In the genomic region with DNA sequence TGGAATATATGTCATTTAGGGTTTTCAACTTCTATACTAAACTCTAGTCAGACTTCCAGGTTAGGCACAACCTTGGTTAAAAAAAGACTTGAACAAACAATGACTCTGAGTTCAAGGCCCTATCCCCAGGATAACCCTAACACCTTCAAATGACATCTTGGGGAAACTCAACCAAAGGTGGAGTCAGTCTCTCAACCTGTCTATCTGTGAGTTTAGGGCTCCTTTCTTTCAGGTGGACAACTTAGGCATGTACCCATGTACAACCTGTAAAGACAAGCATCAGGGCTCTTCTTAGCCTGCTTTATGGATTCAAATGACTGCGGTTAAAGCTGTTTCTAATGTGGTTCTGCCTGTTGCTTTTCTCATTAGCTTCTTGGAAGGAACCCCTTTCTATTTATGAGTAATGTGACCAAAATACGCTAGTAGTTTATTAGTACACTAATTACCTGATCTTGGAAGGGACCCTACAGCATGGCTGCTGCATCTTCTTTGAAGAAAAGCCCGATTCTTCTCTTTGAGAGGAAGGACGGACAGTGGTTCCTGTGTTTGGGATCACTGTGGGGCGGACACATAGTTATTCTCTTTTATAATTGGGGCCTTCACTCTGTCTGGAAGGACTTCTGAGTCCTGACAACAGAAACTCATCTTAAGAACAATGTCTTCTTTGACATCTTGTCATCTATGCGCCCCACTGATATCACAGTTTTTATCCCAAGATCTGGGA, we compare ENCODE assay signal across 11 mouse cellular contexts. TPM values are rescaled to one million over a fixed set of nuclear protein-coding genes. Genes with fewer than 3 reads are reported as not detected.
DNase-seq lines count a peak whose midpoint lies in the region; ATAC-seq lines count a peak whose summit lies in the region.
"Had no signal": no experiment of that assay in that cellular context is flagged by ENCODE, and none has a peak within 500 bp of the region (broad histone marks: within the 10 kb centered on the region; RNA-seq: fewer than 3 reads in every experiment).

No protein-coding gene starts in this region.

- no peaks in the 10 kb centered on the region for H3K27me3 ChIP-seq in forebrain, embryonic 11.5 days (ENCODE audit: control insufficient read depth, insufficient read depth, low read length)
- no peaks in the 10 kb centered on the region for H3K27me3 ChIP-seq in forebrain, embryonic 16.5 days (replicated peaks; ENCODE audit: control insufficient read depth, insufficient read depth, low read length)
- no peaks in the 10 kb centered on the region for H3K27me3 ChIP-seq in liver, embryonic 11.5 days (replicated peaks; ENCODE audit: control insufficient read depth, insufficient read depth, low read length)
- no peaks in the 10 kb centered on the region for H3K27me3 ChIP-seq in forebrain, embryonic 14.5 days (replicated peaks; ENCODE audit: control insufficient read depth, insufficient read depth, low read length)
- H3K27me3 ChIP-seq in midbrain, embryonic 12.5 days = no peaks in the 10 kb centered on the region

- H3K4me1 ChIP-seq in forebrain, embryonic 11.5 days (replicated peaks; ENCODE audit: control insufficient read depth, insufficient read depth, low read length) = peaks cover under 1% of the 10 kb centered on the region; the same call in 1 of the 2 replicates
- peaks cover 20% of the 10 kb centered on the region for H3K4me1 ChIP-seq in forebrain, embryonic 16.5 days (replicated peaks; ENCODE audit: control insufficient read depth, insufficient read depth, low read length)
- peaks cover 8% of the 10 kb centered on the region for H3K4me1 ChIP-seq in liver, embryonic 11.5 days (replicated peaks; ENCODE audit: control insufficient read depth, insufficient read depth, low read length)
- peaks cover 21% of the 10 kb centered on the region; the same call in 1 of the 2 replicates for H3K4me1 ChIP-seq in forebrain, embryonic 14.5 days (ENCODE audit: control insufficient read depth, insufficient read depth, low read length)
- peaks cover 21% of the 10 kb centered on the region for H3K4me1 ChIP-seq in midbrain, embryonic 12.5 days

- no peak overlapping the region for H3K9ac ChIP-seq in forebrain, embryonic 11.5 days (ENCODE audit: low read length)
- H3K9ac ChIP-seq in forebrain, embryonic 16.5 days (replicated peaks; ENCODE audit: low read depth, low read length) = no peak overlapping the region
- H3K9ac ChIP-seq in liver, embryonic 11.5 days (ENCODE audit: low read depth, low read length) = peak overlapping the region; percentile 47
- H3K9ac ChIP-seq in forebrain, embryonic 14.5 days (ENCODE audit: low read length) = no peak overlapping the region
- H3K9ac ChIP-seq in midbrain, embryonic 12.5 days (replicated peaks) = no peak overlapping the region

- WGBS in forebrain, embryonic 11.5 days = 84% methylated on average over 6 of the region's 6 CpGs
- 77% methylated on average over 6 of the region's 6 CpGs for WGBS in forebrain, embryonic 16.5 days
- WGBS in liver, embryonic 11.5 days = 91% methylated on average over 6 of the region's 6 CpGs
- WGBS in forebrain, embryonic 14.5 days = 78% methylated on average over 6 of the region's 6 CpGs
- 86% methylated on average over 6 of the region's 6 CpGs for WGBS in midbrain, embryonic 12.5 days

- H3K9me3 ChIP-seq in forebrain, embryonic 11.5 days (ENCODE audit: control insufficient read depth, low read length) = no peaks in the 10 kb centered on the region
- H3K9me3 ChIP-seq in forebrain, embryonic 16.5 days (ENCODE audit: control insufficient read depth, low read length) = no peaks in the 10 kb centered on the region
- no peaks in the 10 kb centered on the region for H3K9me3 ChIP-seq in liver, embryonic 11.5 days (ENCODE audit: control insufficient read depth, low read length)
- H3K9me3 ChIP-seq in forebrain, embryonic 14.5 days (replicated peaks; ENCODE audit: control insufficient read depth, low read length) = no peaks in the 10 kb centered on the region
- H3K9me3 ChIP-seq in midbrain, embryonic 12.5 days = no peaks in the 10 kb centered on the region

- peak overlapping the region; percentile 29; the same call in 1 of the 2 replicates for H3K4me2 ChIP-seq in forebrain, embryonic 11.5 days (ENCODE audit: low read depth, low read length, severe bottlenecking)
- H3K4me2 ChIP-seq in forebrain, embryonic 16.5 days (ENCODE audit: low read length) = no peak overlapping the region
- peak overlapping the region; percentile 64 for H3K4me2 ChIP-seq in liver, embryonic 11.5 days
- peak overlapping the region; percentile 72 for H3K4me2 ChIP-seq in forebrain, embryonic 14.5 days (ENCODE audit: low read length)
- H3K4me2 ChIP-seq in midbrain, embryonic 12.5 days (replicated peaks) = peak overlapping the region; percentile 60

- DNase-seq in forebrain, embryonic 11.5 days (ENCODE audit: low spot score) = no peak
- no peak for DNase-seq in liver, embryonic 11.5 days (ENCODE audit: low spot score)
- no peak for DNase-seq in liver
- no peak for DNase-seq in forebrain, embryonic 14.5 days (ENCODE audit: low spot score)
- no peak for DNase-seq in thymus, adult 18-20 months
- DNase-seq in left cerebral cortex, adult 9 months (ENCODE audit: low spot score in 2 of 2) = no peak
- DNase-seq: adrenal gland, postnatal 10 days; cerebellum, adult 11-12 months had no signal

- H3K36me3 ChIP-seq in forebrain, embryonic 11.5 days (ENCODE audit: control insufficient read depth, insufficient read depth, low read length) = no peaks in the 10 kb centered on the region
- H3K36me3 ChIP-seq in forebrain, embryonic 16.5 days (ENCODE audit: control insufficient read depth, insufficient read depth) = no peaks in the 10 kb centered on the region
- H3K36me3 ChIP-seq in liver, embryonic 11.5 days (ENCODE audit: control insufficient read depth, insufficient read depth, low read length) = no peaks in the 10 kb centered on the region
- no peaks in the 10 kb centered on the region for H3K36me3 ChIP-seq in forebrain, embryonic 14.5 days (ENCODE audit: control insufficient read depth, insufficient read depth, low read length)
- H3K36me3 ChIP-seq in midbrain, embryonic 12.5 days = no peaks in the 10 kb centered on the region

- no peak overlapping the region for H3K4me3 ChIP-seq in forebrain, embryonic 11.5 days (ENCODE audit: low read depth, low read length)
- no peak overlapping the region for H3K4me3 ChIP-seq in forebrain, embryonic 16.5 days (replicated peaks; ENCODE audit: low read length)
- peak overlapping the region; percentile 40 for H3K4me3 ChIP-seq in liver, embryonic 11.5 days (ENCODE audit: low read depth, low read length)
- H3K4me3 ChIP-seq in forebrain, embryonic 14.5 days (ENCODE audit: low read depth, low read length) = no peak overlapping the region
- peak overlapping the region; percentile 40; the same call in 1 of the 2 replicates for H3K4me3 ChIP-seq in midbrain, embryonic 12.5 days

- peak overlapping the region; percentile 83; the same call in 1 of the 2 replicates for H3K27ac ChIP-seq in forebrain, embryonic 11.5 days (ENCODE audit: low read depth, low read length)
- H3K27ac ChIP-seq in forebrain, embryonic 16.5 days (ENCODE audit: low read length) = no peak overlapping the region
- H3K27ac ChIP-seq in liver, embryonic 11.5 days (ENCODE audit: low read depth, low read length) = peak overlapping the region; percentile 92
- H3K27ac ChIP-seq in forebrain, embryonic 14.5 days (ENCODE audit: low read depth, low read length) = no peak overlapping the region
- no peak overlapping the region for H3K27ac ChIP-seq in midbrain, embryonic 12.5 days (replicated peaks)

- no peak for ATAC-seq in forebrain, embryonic 11.5 days (replicated peaks; ENCODE audit: low FRiP score)
- ATAC-seq in forebrain, embryonic 16.5 days = no peak
- no peak for ATAC-seq in liver, embryonic 11.5 days (replicated peaks; ENCODE audit: low FRiP score)
- no peak for ATAC-seq in forebrain, embryonic 14.5 days
- no peak for ATAC-seq in midbrain, embryonic 12.5 days (ENCODE audit: low FRiP score, low read depth)

RNA-seq across cellular contexts. Expression of gene Hist1h2bj, which starts 1.6 kb away (rescaled TPM):
- polyA plus RNA-seq in forebrain, embryonic 11.5 days (2014; fragmentation: Nextera tagmentation; extraction: Ambion mirVana) = 9.6 and 11.7 TPM in 2 replicates
- 2.1 and 3.1 TPM in 2 replicates for polyA plus RNA-seq in forebrain, embryonic 16.5 days (2015; fragmentation: Nextera tagmentation; extraction: Ambion mirVana)
- 11.2 and 13.2 TPM in 2 replicates for polyA plus RNA-seq in liver, embryonic 11.5 days (2014; fragmentation: Nextera tagmentation; extraction: Ambion mirVana)
- polyA plus RNA-seq in forebrain, embryonic 14.5 days (2014; fragmentation: Nextera tagmentation; extraction: Ambion mirVana) = 3.0 and 7.0 TPM in 2 replicates
- 13.1 and 15.4 TPM in 2 replicates for polyA plus RNA-seq in midbrain, embryonic 12.5 days (2016; fragmentation: Nextera tagmentation; extraction: Ambion mirVana)

RNA-seq across cellular contexts. Expression of gene Hist1h2ag, which starts 1.9 kb away (rescaled TPM):
- 64.5 and 67.2 TPM in 2 replicates for polyA plus RNA-seq in forebrain, embryonic 11.5 days (2014; fragmentation: Nextera tagmentation; extraction: Ambion mirVana)
- polyA plus RNA-seq in forebrain, embryonic 16.5 days (2015; fragmentation: Nextera tagmentation; extraction: Ambion mirVana) = 8.5 and 13.4 TPM in 2 replicates
- polyA plus RNA-seq in liver, embryonic 11.5 days (2014; fragmentation: Nextera tagmentation; extraction: Ambion mirVana) = 26.4 and 36.7 TPM in 2 replicates
- 20.4 and 37.4 TPM in 2 replicates for polyA plus RNA-seq in forebrain, embryonic 14.5 days (2014; fragmentation: Nextera tagmentation; extraction: Ambion mirVana)
- polyA plus RNA-seq in midbrain, embryonic 12.5 days (2016; fragmentation: Nextera tagmentation; extraction: Ambion mirVana) = 62.2 and 69.7 TPM in 2 replicates

RNA-seq across cellular contexts. Expression of gene Hist1h4i, which starts 3.4 kb away (rescaled TPM):
- 52.1 and 59.1 TPM in 2 replicates for polyA plus RNA-seq in forebrain, embryonic 11.5 days (2014; fragmentation: Nextera tagmentation; extraction: Ambion mirVana)
- polyA plus RNA-seq in forebrain, embryonic 16.5 days (2015; fragmentation: Nextera tagmentation; extraction: Ambion mirVana) = 14.0 and 14.5 TPM in 2 replicates
- polyA plus RNA-seq in liver, embryonic 11.5 days (2014; fragmentation: Nextera tagmentation; extraction: Ambion mirVana) = 36.9 and 39.3 TPM in 2 replicates
- 14.0 and 18.0 TPM in 2 replicates for polyA plus RNA-seq in forebrain, embryonic 14.5 days (2014; fragmentation: Nextera tagmentation; extraction: Ambion mirVana)
- 34.4 and 38.6 TPM in 2 replicates for polyA plus RNA-seq in midbrain, embryonic 12.5 days (2016; fragmentation: Nextera tagmentation; extraction: Ambion mirVana)

RNA-seq across cellular contexts. Expression of gene Hist1h2bk, which starts 8.9 kb away (rescaled TPM):
- 5.4 and 11.9 TPM in 2 replicates for polyA plus RNA-seq in forebrain, embryonic 11.5 days (2014; fragmentation: Nextera tagmentation; extraction: Ambion mirVana)
- 3.3 TPM in 1 of 2 replicates, not detected in the other for polyA plus RNA-seq in forebrain, embryonic 16.5 days (2015; fragmentation: Nextera tagmentation; extraction: Ambion mirVana)
- 4.1 and 4.6 TPM in 2 replicates for polyA plus RNA-seq in liver, embryonic 11.5 days (2014; fragmentation: Nextera tagmentation; extraction: Ambion mirVana)
- polyA plus RNA-seq in forebrain, embryonic 14.5 days (2014; fragmentation: Nextera tagmentation; extraction: Ambion mirVana) = 2.5 and 3.5 TPM in 2 replicates
- 7.2 and 8.1 TPM in 2 replicates for polyA plus RNA-seq in midbrain, embryonic 12.5 days (2016; fragmentation: Nextera tagmentation; extraction: Ambion mirVana)

RNA-seq across cellular contexts. Expression of gene Hist1h2ah, which starts 9.2 kb away (rescaled TPM):
- 5.6 TPM in 1 of 2 replicates, not detected in the other for polyA plus RNA-seq in forebrain, embryonic 11.5 days (2014; fragmentation: Nextera tagmentation; extraction: Ambion mirVana)
- not detected in 2 replicates for polyA plus RNA-seq in forebrain, embryonic 16.5 days (2015; fragmentation: Nextera tagmentation; extraction: Ambion mirVana)
- polyA plus RNA-seq in liver, embryonic 11.5 days (2014; fragmentation: Nextera tagmentation; extraction: Ambion mirVana) = 10.7 and 13.3 TPM in 2 replicates
- polyA plus RNA-seq in forebrain, embryonic 14.5 days (2014; fragmentation: Nextera tagmentation; extraction: Ambion mirVana) = 4.8 and 8.3 TPM in 2 replicates
- 10.1 and 11.3 TPM in 2 replicates for polyA plus RNA-seq in midbrain, embryonic 12.5 days (2016; fragmentation: Nextera tagmentation; extraction: Ambion mirVana)
- polyA plus RNA-seq: heart, postnatal 0 days had no signal

Comparison
In these comparisons a context has a peak if more than half of its experiments do, and no peak if none do; other contexts are left out.
1. H3K27ac ChIP-seq: peak in forebrain, embryonic 11.5 days (single experiment) and liver, embryonic 11.5 days (single experiment); none in forebrain, embryonic 16.5 days (single experiment), forebrain, embryonic 14.5 days (single experiment) and midbrain, embryonic 12.5 days (single experiment).
2. H3K4me3 ChIP-seq: peak in liver, embryonic 11.5 days (single experiment) and midbrain, embryonic 12.5 days (single experiment); none in forebrain, embryonic 11.5 days (single experiment), forebrain, embryonic 16.5 days (single experiment) and forebrain, embryonic 14.5 days (single experiment).